Mouse (Mus musculus) liver, adult 2 months (tissue): ENCODE data around the gene Smpd1. TPM values are rescaled to one million over a fixed set of nuclear protein-coding genes. Genes with fewer than 3 reads are reported as not detected.

Experiments
- DNase-seq: peaks from one replicate; pipeline ENCODE4 v3.0.0-alpha.2; 2011; ENCODE audit warnings: low read depth, low spot score; ENCODE audit errors: extremely low read depth
- H3K27ac ChIP-seq: fragments of 200-500 bp; replicated peaks from 2 replicates; pipeline ENCODE4 v1.5.1; 2012; ENCODE audit warnings: low read depth, mild to moderate bottlenecking, control low read depth, inconsistent platforms, low read length; ENCODE audit not compliant: insufficient read depth
- H3K27me3 ChIP-seq: fragments of 200-500 bp; 2 replicates; pipeline ENCODE4 v1.6.1; 2012; ENCODE audit warnings: mild to moderate bottlenecking, moderate library complexity, low read length, inconsistent platforms; ENCODE audit not compliant: control insufficient read depth, insufficient read depth
- H3K36me3 ChIP-seq: fragments of 200-500 bp; 2 replicates; pipeline ENCODE4 v1.6.1; 2012; ENCODE audit warnings: low read length, inconsistent platforms; ENCODE audit not compliant: control insufficient read depth, insufficient read depth
- H3K4me1 ChIP-seq: fragments of 200-500 bp; 2 replicates; pipeline ENCODE4 v1.6.1; 2011; ENCODE audit warnings: low read length; ENCODE audit not compliant: control insufficient read depth, insufficient read depth
- H3K4me3 ChIP-seq: fragments of 200-500 bp; 2 replicates; pipeline ENCODE4 v1.5.1; 2011; ENCODE audit warnings: low read depth, mild to moderate bottlenecking, control low read depth, low read length, moderate library complexity; ENCODE audit not compliant: insufficient read depth
- H3K79me2 ChIP-seq: fragments of 200-500 bp; 2 replicates; pipeline ENCODE4 v1.6.1; 2012; ENCODE audit warnings: inconsistent platforms, mild to moderate bottlenecking, low read length, moderate library complexity; ENCODE audit not compliant: control insufficient read depth, insufficient read depth
- H3K9ac ChIP-seq: fragments of 200-500 bp; 2 replicates; pipeline ENCODE4 v1.6.1; 2012; ENCODE audit warnings: low read depth, mild to moderate bottlenecking, control low read depth, inconsistent platforms, low read length
- CTCF ChIP-seq: fragments of 200-500 bp; IDR thresholded peaks from 2 replicates; pipeline ENCODE4 v1.5.1; 2011; ENCODE audit warnings: low read depth, low read length, control low read depth
- POLR2A ChIP-seq: fragments of 200-500 bp; IDR thresholded peaks from 2 replicates; pipeline ENCODE4 v1.6.1; 2011; ENCODE audit warnings: low read length, control low read depth; ENCODE audit not compliant: insufficient read depth; ENCODE audit errors: extremely low read depth
- WGBS: fragments of 180-500 bp; shearing (Covaris S2); methylation state at CpG from one replicate; pipeline ENCODE4 v1.1.7; 2018; 5-methylcytosine and 5-hydroxymethylcytosine counted together
- polyA plus RNA-seq: library from polyadenylated mRNA; depleted of rRNA; stranded (reverse); fragments of >200 nt; gene quantifications from 2 replicates; pipeline ENCODE4 v1.2.3, GENCODE M21; 2012
- total RNA-seq: library from RNA; depleted of rRNA; stranded (reverse); fragments of >200 nt; gene quantifications from 2 replicates; pipeline ENCODE4 v1.2.3, GENCODE M21; 2014

The Smpd1 gene
- total and polyA plus RNA-seq, 2 experiments = 33.1 to 51.9 TPM

- Histone ChIP-seq H3K27me3 (no peaks in the 10 kb centered on the region), H3K9ac (no peak overlapping the region), H3K79me2 (peaks cover 3% of the 10 kb centered on the region; the same call in 1 of the 2 replicates), H3K36me3 (0 out of 2 replicates have a peak, but pooled peaks cover 2% of the 10 kb centered on the region), H3K27ac (no peak overlapping the region), H3K4me3 (no peak overlapping the region), H3K4me1 (peaks cover 10% of the 10 kb centered on the region)
- no peak for TF ChIP-seq POLR2A
- TF ChIP-seq CTCF = no peak
- DNase-seq = no peak
- 90% methylated on average over 10 of the region's 10 CpGs for WGBS
Observed at GRCm38 (mm10) chr7:105555571-105555970, 1.4 kb downstream of the Smpd1 start.

- DNase-seq = no peak
- H3K9ac ChIP-seq = no peak overlapping the region
- H3K27me3 ChIP-seq = no peaks in the 10 kb centered on the region
- 0 out of 2 replicates have a peak, but pooled peaks cover 2% of the 10 kb centered on the region for H3K36me3 ChIP-seq
- peaks cover 10% of the 10 kb centered on the region for H3K4me1 ChIP-seq
- WGBS = 93% methylated on average over 8 of the region's 8 CpGs
- TF ChIP-seq POLR2A = no peak
- no peak for TF ChIP-seq CTCF
- H3K4me3 ChIP-seq = no peak overlapping the region
- H3K79me2 ChIP-seq = peaks cover 3% of the 10 kb centered on the region; the same call in 1 of the 2 replicates
- H3K27ac ChIP-seq = no peak overlapping the region
Observed at GRCm38 (mm10) chr7:105556406-105556805, 2.2 kb downstream of the Smpd1 start.

GRCm38 (mm10) chr7:105557671-105558070, 3.5 kb downstream of the Smpd1 start:
- 91% methylated on average over 11 of the region's 11 CpGs for WGBS
- no peak for TF ChIP-seq POLR2A
- no peak for TF ChIP-seq CTCF
- Histone ChIP-seq H3K79me2 (peaks cover 3% of the 10 kb centered on the region; the same call in 1 of the 2 replicates), H3K27ac (no peak overlapping the region), H3K27me3 (no peaks in the 10 kb centered on the region), H3K9ac (no peak overlapping the region), H3K4me3 (no peak overlapping the region), H3K4me1 (peaks cover 10% of the 10 kb centered on the region), H3K36me3 (0 out of 2 replicates have a peak, but pooled peaks cover 2% of the 10 kb centered on the region)
- DNase-seq = no peak

- DNase-seq = no peak
- Histone ChIP-seq H3K27ac (no peak overlapping the region), H3K4me3 (no peak overlapping the region), H3K9ac (no peak overlapping the region), H3K79me2 (peaks cover 3% of the 10 kb centered on the region; the same call in 1 of the 2 replicates), H3K27me3 (no peaks in the 10 kb centered on the region), H3K36me3 (0 out of 2 replicates have a peak, but pooled peaks cover 2% of the 10 kb centered on the region), H3K4me1 (peaks cover 6% of the 10 kb centered on the region)
- 93% methylated on average over 9 of the region's 9 CpGs for WGBS
- TF ChIP-seq CTCF (no peak), POLR2A (no peak)
Observed at GRCm38 (mm10) chr7:105559016-105559415, 4.9 kb downstream of the Smpd1 start.

- 89% methylated on average over 3 of the region's 3 CpGs for WGBS
- H3K9ac ChIP-seq = no peak overlapping the region
- TF ChIP-seq POLR2A (no peak), CTCF (no peak)
- no peaks in the 10 kb centered on the region for H3K36me3 ChIP-seq
- H3K27me3 ChIP-seq = no peaks in the 10 kb centered on the region
- no peaks in the 10 kb centered on the region for H3K79me2 ChIP-seq
- no peak for DNase-seq
- H3K4me1 ChIP-seq = no peaks in the 10 kb centered on the region
- H3K4me3 ChIP-seq = no peak overlapping the region
- H3K27ac ChIP-seq = no peak overlapping the region
Observed at GRCm38 (mm10) chr7:105562317-105562716, 8.2 kb downstream of the Smpd1 start.

GRCm38 (mm10) chr7:105563367-105563766, 9.2 kb downstream of the Smpd1 start:
- Histone ChIP-seq H3K9ac (no peak overlapping the region), H3K4me1 (no peaks in the 10 kb centered on the region), H3K36me3 (no peaks in the 10 kb centered on the region), H3K79me2 (no peaks in the 10 kb centered on the region), H3K4me3 (no peak overlapping the region), H3K27me3 (no peaks in the 10 kb centered on the region), H3K27ac (no peak overlapping the region)
- 80% methylated on average over 3 of the region's 3 CpGs for WGBS
- TF ChIP-seq POLR2A (no peak), CTCF (no peak)
- no peak for DNase-seq
